Mouse (Mus musculus) kidney, embryonic 15.5 days (tissue): ENCODE measurements at regions not wholly inside any gene's neighbourhood (a gene's known extent, or its start where the extent isn't known, plus 50 kb on each side); places are given as distances from the start of the nearest gene placed in this dataset.
A peak's percentile ranks its signal among the peaks of the same experiment; 100 is the strongest.
"Not testable (repeated sequence)": the region's sequence is repeated elsewhere in the genome, so short reads cannot be mapped to it uniquely, and the experiment has no call there.

Experiments used
- ATAC-seq: fragments of 200-750 bp; cut with Nextera tagmentation; replicated peaks from 2 replicates; pipeline ENCODE4 v1.8.0; 2017; ENCODE audit warnings: moderate TSS enrichment; ENCODE audit not compliant: low FRiP score
- H3K27ac ChIP-seq: fragments of 300-500 bp; sonication (generic); 2 replicates; pipeline ENCODE4 v1.5.1; 2015; ENCODE audit warnings: mild to moderate bottlenecking, inconsistent platforms
- H3K27me3 ChIP-seq: fragments of 300-500 bp; sonication (generic); 2 replicates; pipeline ENCODE4 v1.6.1; 2015; ENCODE audit warnings: inconsistent platforms
- H3K36me3 ChIP-seq: fragments of 300-500 bp; sonication (generic); 2 replicates; pipeline ENCODE4 v1.6.1; 2015; ENCODE audit warnings: inconsistent platforms
- H3K4me1 ChIP-seq: fragments of 300-500 bp; sonication (generic); 2 replicates; pipeline ENCODE4 v1.6.1; 2015; ENCODE audit warnings: inconsistent platforms
- H3K4me2 ChIP-seq: fragments of 300-500 bp; sonication (generic); 2 replicates; pipeline ENCODE4 v1.6.1; 2015; ENCODE audit warnings: moderate library complexity, mild to moderate bottlenecking, inconsistent platforms
- H3K4me3 ChIP-seq: fragments of 300-500 bp; sonication (generic); replicated peaks from 2 replicates; pipeline ENCODE4 v1.5.1; 2015; ENCODE audit warnings: mild to moderate bottlenecking, inconsistent platforms
- H3K9ac ChIP-seq: fragments of 300-500 bp; sonication (generic); 2 replicates; pipeline ENCODE4 v1.6.1; 2015; ENCODE audit warnings: mild to moderate bottlenecking, inconsistent platforms
- H3K9me3 ChIP-seq: fragments of 300-500 bp; sonication (generic); replicated peaks from 2 replicates; pipeline ENCODE4 v1.6.1; 2016; ENCODE audit warnings: inconsistent platforms
- WGBS: fragments of 180-500 bp; shearing (Covaris S2); methylation state at CpG from one replicate; pipeline ENCODE4 v1.1.7; 2015; ENCODE audit warnings: mixed read lengths; 5-methylcytosine and 5-hydroxymethylcytosine counted together

- no peaks in the 10 kb centered on the region for H3K4me1 ChIP-seq
- H3K4me3 ChIP-seq, result no peak overlapping the region
- H3K9me3 ChIP-seq, result no peaks in the 10 kb centered on the region
- no peaks in the 10 kb centered on the region for H3K36me3 ChIP-seq
- no peak for ATAC-seq
- no peaks in the 10 kb centered on the region for H3K27me3 ChIP-seq
- H3K4me2 ChIP-seq, result no peak overlapping the region
- no peak overlapping the region for H3K9ac ChIP-seq
- no peak overlapping the region for H3K27ac ChIP-seq
Measured at GRCm38 (mm10) chr4:18620361-18620760, 984.9 kb upstream of the Gm12353 start.

GRCm38 (mm10) chr4:18639035-18639434 is 966.2 kb upstream of the Gm12353 start:
- WGBS, result 95% methylated on average over 2 of the region's 2 CpGs
- Histone ChIP-seq H3K4me3 (no peak overlapping the region), H3K36me3 (no peaks in the 10 kb centered on the region), H3K9ac (no peak overlapping the region), H3K27ac (no peak overlapping the region), H3K4me2 (no peak overlapping the region), H3K9me3 (no peaks in the 10 kb centered on the region), H3K4me1 (no peaks in the 10 kb centered on the region), H3K27me3 (no peaks in the 10 kb centered on the region)
- no peak for ATAC-seq

GRCm38 (mm10) chr4:18649153-18649552 is 956.1 kb upstream of the Gm12353 start:
- H3K4me1 ChIP-seq, result no peaks in the 10 kb centered on the region
- H3K36me3 ChIP-seq, result no peaks in the 10 kb centered on the region
- no peak for ATAC-seq
- no peak overlapping the region for H3K4me3 ChIP-seq
- 28% methylated on average over 1 of the region's 1 CpGs for WGBS
- no peak overlapping the region for H3K9ac ChIP-seq
- H3K27me3 ChIP-seq, result no peaks in the 10 kb centered on the region
- no peaks in the 10 kb centered on the region for H3K9me3 ChIP-seq
- H3K27ac ChIP-seq, result no peak overlapping the region
- H3K4me2 ChIP-seq, result no peak overlapping the region

- no peak for ATAC-seq
- 79% methylated on average over 3 of the region's 3 CpGs for WGBS
- no peak overlapping the region for H3K27ac ChIP-seq
- H3K4me1 ChIP-seq, result no peaks in the 10 kb centered on the region
- H3K36me3 ChIP-seq, result no peaks in the 10 kb centered on the region
- no peak overlapping the region for H3K4me2 ChIP-seq
- H3K4me3 ChIP-seq, result no peak overlapping the region
- H3K27me3 ChIP-seq, result no peaks in the 10 kb centered on the region
- no peak overlapping the region for H3K9ac ChIP-seq
- H3K9me3 ChIP-seq, result no peaks in the 10 kb centered on the region
Measured at GRCm38 (mm10) chr4:18685891-18686544, 919.2 kb upstream of the Gm12353 start.

GRCm38 (mm10) chr4:18694076-18694475 is 911.2 kb upstream of the Gm12353 start:
- Histone ChIP-seq H3K4me2 (no peak overlapping the region), H3K9ac (no peak overlapping the region), H3K27ac (no peak overlapping the region), H3K4me1 (no peaks in the 10 kb centered on the region), H3K27me3 (no peaks in the 10 kb centered on the region), H3K9me3 (no peaks in the 10 kb centered on the region), H3K36me3 (no peaks in the 10 kb centered on the region), H3K4me3 (no peak overlapping the region)
- no peak for ATAC-seq

- H3K9me3 ChIP-seq, result no peaks in the 10 kb centered on the region
- H3K27ac ChIP-seq, result no peak overlapping the region
- H3K4me2 ChIP-seq, result no peak overlapping the region
- no peaks in the 10 kb centered on the region for H3K27me3 ChIP-seq
- no peaks in the 10 kb centered on the region for H3K36me3 ChIP-seq
- no peak for ATAC-seq
- no peak overlapping the region for H3K4me3 ChIP-seq
- H3K9ac ChIP-seq, result no peak overlapping the region
- no peaks in the 10 kb centered on the region for H3K4me1 ChIP-seq
- WGBS, result 52% methylated on average over 3 of the region's 3 CpGs
Measured at GRCm38 (mm10) chr4:18696246-18696645, 909.0 kb upstream of the Gm12353 start.

GRCm38 (mm10) chr4:18744241-18744640 is 861.0 kb upstream of the Gm12353 start:
- no peak for ATAC-seq
- WGBS, result 75% methylated on average over 3 of the region's 3 CpGs
- H3K4me2 ChIP-seq, result no peak overlapping the region
- H3K36me3 ChIP-seq, result no peaks in the 10 kb centered on the region
- H3K27me3 ChIP-seq, result no peaks in the 10 kb centered on the region
- no peak overlapping the region for H3K27ac ChIP-seq
- H3K9me3 ChIP-seq, result no peaks in the 10 kb centered on the region
- no peak overlapping the region for H3K4me3 ChIP-seq
- no peak overlapping the region for H3K9ac ChIP-seq
- no peaks in the 10 kb centered on the region for H3K4me1 ChIP-seq

GRCm38 (mm10) chr4:18788398-18788797 is 816.9 kb upstream of the Gm12353 start:
- no peak overlapping the region for H3K4me3 ChIP-seq
- no peaks in the 10 kb centered on the region for H3K9me3 ChIP-seq
- H3K4me2 ChIP-seq, result no peak overlapping the region
- H3K9ac ChIP-seq, result no peak overlapping the region
- no peak for ATAC-seq
- no peaks in the 10 kb centered on the region for H3K27me3 ChIP-seq
- H3K36me3 ChIP-seq, result no peaks in the 10 kb centered on the region
- H3K27ac ChIP-seq, result no peak overlapping the region
- no peaks in the 10 kb centered on the region for H3K4me1 ChIP-seq

- no peak overlapping the region for H3K27ac ChIP-seq
Measured at GRCm38 (mm10) chr4:18795740-18796394, 809.4 kb upstream of the Gm12353 start.

GRCm38 (mm10) chr4:18796395-18796740 is 808.9 kb upstream of the Gm12353 start:
- Histone ChIP-seq H3K4me2 (no peak overlapping the region), H3K4me1 (no peaks in the 10 kb centered on the region), H3K9me3 (no peaks in the 10 kb centered on the region), H3K36me3 (no peaks in the 10 kb centered on the region), H3K9ac (no peak overlapping the region), H3K27ac (no peak overlapping the region), H3K4me3 (no peak overlapping the region), H3K27me3 (no peaks in the 10 kb centered on the region)
- WGBS, result 55% methylated on average over 2 of the region's 2 CpGs
- no peak; the same call in 1 of the 2 replicates for ATAC-seq

More at GRCm38 (mm10) chr4:18795740-18796394, 809.4 kb upstream of the Gm12353 start:
- no peaks in the 10 kb centered on the region for H3K27me3 ChIP-seq
- H3K9ac ChIP-seq, result no peak overlapping the region
- H3K4me1 ChIP-seq, result no peaks in the 10 kb centered on the region
- peak; percentile 92 for ATAC-seq
- WGBS, result 47% methylated on average over 2 of the region's 2 CpGs
- no peak overlapping the region for H3K4me2 ChIP-seq
- H3K9me3 ChIP-seq, result no peaks in the 10 kb centered on the region
- H3K4me3 ChIP-seq, result no peak overlapping the region
- no peaks in the 10 kb centered on the region for H3K36me3 ChIP-seq

- H3K27me3 ChIP-seq, H3K4me1 ChIP-seq, ATAC-seq, H3K36me3 ChIP-seq, H3K4me2 ChIP-seq, H3K4me3 ChIP-seq, H3K27ac ChIP-seq, H3K9me3 ChIP-seq, H3K9ac ChIP-seq: not testable (repeated sequence)
- WGBS, result 88% methylated on average over 5 of the region's 5 CpGs
Measured at GRCm38 (mm10) chr4:18803109-18803508, 802.1 kb upstream of the Gm12353 start.
